Mouse (Mus musculus) effector memory CD4-positive, alpha-beta T cell, adult 5 months (primary cell): Measurements from ENCODE around the gene Spdef. TPM values are rescaled to one million over a fixed set of nuclear protein-coding genes. Genes with fewer than 3 reads are reported as not detected.

Experiments used
- polyA plus RNA-seq: library from polyadenylated mRNA; unstranded; fragments of 100-300 nt; shearing (Covaris generic); gene quantifications from one replicate; pipeline ENCODE4 v1.2.1, GENCODE M21; 2017

The Spdef gene
- polyA plus RNA-seq, result 0.52 TPM

GRCm38 (mm10) chr17:27728770-27729169 is at the start of gene Spdef:
TSS of gene Spdef (minus strand) at chr17:27728955.

Other genes with a start within 250 kb of the Spdef start
- not detected for gene Grm4, start 207.6 kb downstream of the Spdef start, polyA plus RNA-seq
- 58.3 TPM for gene Hmga1, start 172.5 kb downstream of the Spdef start, polyA plus RNA-seq
- 80.7 TPM for gene AI413582, start 163.2 kb downstream of the Spdef start, polyA plus RNA-seq
- 61.0 TPM for gene Nudt3, start 105.5 kb downstream of the Spdef start, polyA plus RNA-seq
- not detected for gene RPS10-NUDT3, start 93.7 kb downstream of the Spdef start, polyA plus RNA-seq
- 1,155 TPM for gene Rps10, start 92.3 kb downstream of the Spdef start, polyA plus RNA-seq
- 40.0 TPM for gene Pacsin1, start 73.4 kb downstream of the Spdef start, polyA plus RNA-seq
- 29.6 TPM for gene D17Wsu92e, start 91.7 kb upstream of the Spdef start, polyA plus RNA-seq
- gene Snrpc, start 109.2 kb upstream of the Spdef start, polyA plus RNA-seq, result 143 TPM
- 3.5 TPM for gene Uhrf1bp1, start 127.5 kb upstream of the Spdef start, polyA plus RNA-seq
- 14.8 TPM for gene Anks1, start 180.4 kb upstream of the Spdef start, polyA plus RNA-seq
- 28.1 TPM for gene Taf11, start 180.9 kb upstream of the Spdef start, polyA plus RNA-seq